In genomic region chr1:91011336-91011735, GRCm38 (mm10) we compare ENCODE assay signal across 28 mouse cellular contexts. TPM values are rescaled to one million over a fixed set of nuclear protein-coding genes. Genes with fewer than 3 reads are reported as not detected.
DNase-seq lines count a peak whose midpoint lies in the region; ATAC-seq and TF ChIP-seq lines count a peak whose summit lies in the region.
"Had no signal": no experiment of that assay in that cellular context is flagged by ENCODE, and none has a peak within 500 bp of the region (broad histone marks: within the 10 kb centered on the region; RNA-seq: fewer than 3 reads in every experiment).

No protein-coding gene starts in this region.

- no peaks in the 10 kb centered on the region for H3K9me3 ChIP-seq in heart, embryonic 12.5 days (replicated peaks)
- H3K9me3 ChIP-seq in heart, embryonic 16.5 days (replicated peaks; ENCODE audit: control insufficient read depth, low read length), result no peaks in the 10 kb centered on the region
- H3K9me3 ChIP-seq: embryonic facial prominence, embryonic 10.5 days; forebrain, embryonic 10.5 days; hindbrain, embryonic 12.5 days had no signal

- no peaks in the 10 kb centered on the region for H3K27me3 ChIP-seq in heart, embryonic 12.5 days (replicated peaks)
- no peaks in the 10 kb centered on the region for H3K27me3 ChIP-seq in heart, embryonic 16.5 days (ENCODE audit: control insufficient read depth, insufficient read depth, low read length)
- H3K27me3 ChIP-seq: hindbrain, embryonic 12.5 days; Patski had no signal

- H3K36me3 ChIP-seq in heart, embryonic 12.5 days, result 0 out of 2 replicates have a peak, but pooled peaks cover 6% of the 10 kb centered on the region
- no peaks in the 10 kb centered on the region for H3K36me3 ChIP-seq in heart, embryonic 16.5 days (ENCODE audit: control insufficient read depth, insufficient read depth)
- no peaks in the 10 kb centered on the region for H3K36me3 ChIP-seq in macrophage (ENCODE audit: inconsistent target)
- H3K36me3 ChIP-seq: embryonic facial prominence, embryonic 10.5 days; forebrain, embryonic 10.5 days; hindbrain, embryonic 12.5 days had no signal

- H3K4me2 ChIP-seq in heart, embryonic 12.5 days, result no peak overlapping the region
- H3K4me2 ChIP-seq in heart, embryonic 16.5 days (ENCODE audit: low read depth, low read length), result no peak overlapping the region
- H3K4me2 ChIP-seq: hindbrain, embryonic 12.5 days had no signal

- no peak for ATAC-seq in heart, embryonic 12.5 days (ENCODE audit: insufficient number of reproducible peaks, low FRiP score)
- ATAC-seq in heart, embryonic 16.5 days (replicated peaks; ENCODE audit: extremely low read depth, insufficient read depth, low FRiP score), result no peak
- ATAC-seq: activated CD4-positive, CD25-positive, alpha-beta regulatory T cell, adult 4 months; forebrain, embryonic 16.5 days; hindbrain, embryonic 16.5 days; inflammation-experienced regulatory T-cells, adult 6 months; intestine, postnatal 0 days; Patski had no signal

- peaks cover 87% of the 10 kb centered on the region for H3K4me1 ChIP-seq in heart, embryonic 12.5 days (replicated peaks)
- peaks cover 81% of the 10 kb centered on the region for H3K4me1 ChIP-seq in heart, embryonic 16.5 days (ENCODE audit: control insufficient read depth, insufficient read depth, low read length)

- intact Hi-C loops in gastrocnemius, adult 2 months (cut with DNase I), result no loop called here
- intact Hi-C loops in gastrocnemius, postnatal 14 days (cut with DNase I; ENCODE audit: low total_unique reads), result no loop called here
- intact Hi-C loops in heart, postnatal 36 days (cut with DNase I), result no loop called here
- intact Hi-C loops in heart, postnatal 14 days (cut with DNase I), result no loop called here

- H3K79me2 ChIP-seq in macrophage (ENCODE audit: inconsistent target), result peaks cover 89% of the 10 kb centered on the region

- no peak for TF ChIP-seq CTCF in gastrocnemius, adult 2 months (IDR thresholded peaks at IDR 0.05)

- peak overlapping the region; percentile 57 for H3K9ac ChIP-seq in heart, embryonic 12.5 days
- peak overlapping the region; percentile 49; the same call in 1 of the 2 replicates for H3K9ac ChIP-seq in heart, embryonic 16.5 days (ENCODE audit: low read length)
- H3K9ac ChIP-seq: hindbrain, embryonic 12.5 days had no signal

- no peak overlapping the region for H3K4me3 ChIP-seq in gastrocnemius, adult 2 months
- no peak overlapping the region for H3K4me3 ChIP-seq in heart, embryonic 12.5 days
- no peak overlapping the region for H3K4me3 ChIP-seq in heart, embryonic 16.5 days (ENCODE audit: low read length)
- no peak overlapping the region for H3K4me3 ChIP-seq in macrophage (ENCODE audit: inconsistent target)
- H3K4me3 ChIP-seq: embryonic facial prominence, embryonic 10.5 days; erythroblast, embryonic 14.5 days; forebrain, embryonic 10.5 days; hindbrain, embryonic 12.5 days had no signal

- no peak for DNase-seq in gastrocnemius, adult 2 months
- no peak for DNase-seq in gastrocnemius, postnatal 14 days
- DNase-seq in heart, postnatal 36 days, result no peak
- no peak for DNase-seq in heart, postnatal 14 days
- DNase-seq: adrenal gland, adult 8-10 months; adrenal gland, postnatal 36 days; cerebellum, adult 2 months; cerebellum, postnatal 10 days; gastrocnemius, postnatal 25 days; kidney, adult 8-10 months had no signal

- H3K27ac ChIP-seq in gastrocnemius, adult 2 months, result peak overlapping the region; percentile 90
- peak overlapping the region; percentile 99 for H3K27ac ChIP-seq in heart, embryonic 12.5 days (ENCODE audit: poor library complexity, severe bottlenecking)
- peak overlapping the region; percentile 59 for H3K27ac ChIP-seq in heart, embryonic 16.5 days (ENCODE audit: low read length)
- 0 out of 2 replicates have a peak overlapping the region, but pooled peaks have one; percentile 1 for H3K27ac ChIP-seq in macrophage
- H3K27ac ChIP-seq: embryonic facial prominence, embryonic 10.5 days; hindbrain, embryonic 12.5 days had no signal

- 72% methylated on average over 3 of the region's 3 CpGs for WGBS in heart, embryonic 12.5 days
- 69% methylated on average over 3 of the region's 3 CpGs for whole genome bisulfite sequencing in heart, embryonic 16.5 days
- 98% methylated on average over 3 of the region's 3 CpGs for WGBS in macrophage (ENCODE audit: missing documents)

RNA-seq across cellular contexts. Expression of gene Lrrfip1, which starts 12.8 kb away (rescaled TPM):
- total RNA-seq in gastrocnemius, adult 2 months (2021), result 100 to 1,000 TPM; 131 to 149 TPM
- 100 to 1,000 TPM; 202 to 236 TPM for total RNA-seq in gastrocnemius, postnatal 14 days (2021)
- 151 and 161 TPM in 2 replicates for polyA plus RNA-seq in heart, embryonic 12.5 days (2016; fragmentation: Nextera tagmentation; extraction: Ambion mirVana)
- total RNA-seq in heart, postnatal 36 days (2021), result 10 to 100 TPM; 69.1 to 80.9 TPM
- polyA plus RNA-seq in heart, embryonic 16.5 days (2015; fragmentation: Nextera tagmentation; extraction: Ambion mirVana), result 156 TPM in 2 replicates
- total RNA-seq in heart, postnatal 14 days (2021), result 100 to 1,000 TPM; 101 to 109 TPM
- 1,000 to 10,000 TPM in 1 of 26 experiments, 100 to 1,000 TPM in 24, 10 to 100 TPM in 1; 83.2 to 1,087 (median 200) TPM for total RNA-seq in macrophage (2018; cell fraction: chromatin; rRNA removed)
- total RNA-seq in macrophage (2018; cell fraction: cytosol; rRNA removed), result 100 to 1,000 TPM in 5 of 26 experiments, 10 to 100 TPM in 21; 53.9 to 309 (median 75.0) TPM
- 100 to 1,000 TPM in 19 of 26 experiments, 10 to 100 TPM in 7; 79.7 to 456 (median 123) TPM for total RNA-seq in macrophage (2018; cell fraction: nucleus; rRNA removed)
- 58.8 to 94.9 TPM (median 88.9 TPM) in 3 replicates for polyA plus RNA-seq in macrophage (2018)

RNA-seq across cellular contexts. Expression of gene Rab17, which starts 41.9 kb away (rescaled TPM):
- total RNA-seq in gastrocnemius, adult 2 months (2021), result not detected
- under 1 TPM in 1 of 2 experiments, not detected in 1; 0.31 TPM for total RNA-seq in gastrocnemius, postnatal 14 days (2021)
- polyA plus RNA-seq in heart, embryonic 12.5 days (2016; fragmentation: Nextera tagmentation; extraction: Ambion mirVana), result 0.64 and 1.3 TPM in 2 replicates
- total RNA-seq in heart, postnatal 36 days (2021), result 1 to 10 TPM; 2.0 to 2.1 TPM
- 3.8 and 4.6 TPM in 2 replicates for polyA plus RNA-seq in heart, embryonic 16.5 days (2015; fragmentation: Nextera tagmentation; extraction: Ambion mirVana)
- 1 to 10 TPM; 2.5 to 3.1 TPM for total RNA-seq in heart, postnatal 14 days (2021)
- total RNA-seq in macrophage (2018; cell fraction: chromatin; rRNA removed), result not detected
- under 1 TPM in 5 of 26 experiments, not detected in 21; 0.05 to 0.18 (median 0.17) TPM for total RNA-seq in macrophage (2018; cell fraction: cytosol; rRNA removed)
- under 1 TPM in 1 of 26 experiments, not detected in 25; 0.89 TPM for total RNA-seq in macrophage (2018; cell fraction: nucleus; rRNA removed)
- polyA plus RNA-seq in macrophage (2018), result not detected in 3 replicates
- total RNA-seq: adrenal gland, adult 8-10 months; adrenal gland, postnatal 36 days; gastrocnemius, postnatal 25 days had no signal
- polyA plus RNA-seq: activated CD4-positive, CD25-positive, alpha-beta regulatory T cell, adult 4 months; cerebellum, adult 2 months; erythroblast, embryonic 14.5 days; inflammation-experienced regulatory T-cells, adult 6 months had no signal

RNA-seq across cellular contexts. Expression of gene Prlh, which starts 58.4 kb away (rescaled TPM):
- not detected for total RNA-seq in gastrocnemius, adult 2 months (2021)
- total RNA-seq in gastrocnemius, postnatal 14 days (2021), result not detected
- polyA plus RNA-seq in heart, embryonic 12.5 days (2016; fragmentation: Nextera tagmentation; extraction: Ambion mirVana), result not detected in 2 replicates
- total RNA-seq in heart, postnatal 36 days (2021), result not detected
- not detected in 2 replicates for polyA plus RNA-seq in heart, embryonic 16.5 days (2015; fragmentation: Nextera tagmentation; extraction: Ambion mirVana)
- not detected for total RNA-seq in heart, postnatal 14 days (2021)
- not detected for total RNA-seq in macrophage (2018; cell fraction: chromatin; rRNA removed)
- not detected for total RNA-seq in macrophage (2018; cell fraction: cytosol; rRNA removed)
- not detected for total RNA-seq in macrophage (2018; cell fraction: nucleus; rRNA removed)
- not detected in 3 replicates for polyA plus RNA-seq in macrophage (2018)
- total RNA-seq: adrenal gland, adult 8-10 months; adrenal gland, postnatal 36 days; CH12.LX; gastrocnemius, postnatal 25 days; heart, adult 18-20 months had no signal
- polyA plus RNA-seq: activated CD4-positive, CD25-positive, alpha-beta regulatory T cell, adult 4 months; embryonic facial prominence, embryonic 10.5 days; embryonic facial prominence, embryonic 14.5 days; forebrain, embryonic 10.5 days; forebrain, embryonic 16.5 days; frontal cortex, adult 2 months; hindbrain, embryonic 12.5 days; hindbrain, embryonic 16.5 days; inflammation-experienced regulatory T-cells, adult 6 months; intestine, postnatal 0 days; kidney, embryonic 16.5 days; Patski had no signal

Comparison
In these comparisons a context has a peak if more than half of its experiments do, and no peak if none do; other contexts are left out.
1. H3K27ac ChIP-seq: peak in every context shown above with its lines; median percentile 99 in heart, embryonic 12.5 days; 90 in gastrocnemius, adult 2 months; 59 in heart, embryonic 16.5 days; 1 in macrophage.